Mouse (Mus musculus): ENCODE results near the gene Polr1d.
A peak's percentile ranks its signal among the peaks of the same experiment; 100 is the strongest.

GRCm38 (mm10) chr5:147147340-147147739 is 70.5 kb downstream of the Polr1d start:
- peak; percentile 56; the same call in 1 of the 2 replicates for TF ChIP-seq CTCF (IDR thresholded peaks at IDR 0.05; ENCODE audit: low read depth, low read length)
- no peak for TF ChIP-seq POLR2A (IDR thresholded peaks at IDR 0.05; ENCODE audit: extremely low read depth, insufficient read depth, low read length)
